Mouse (Mus musculus) mouse embryonic stem cell (cell line): ENCODE results near the gene Gabpb2.
"Not testable (repeated sequence)": the region's sequence is repeated elsewhere in the genome, so short reads cannot be mapped to it uniquely, and the experiment has no call there.

ENCODE experiments used
- in situ Hi-C, 2 experiments: fragments of 300-500 bp; cut with MboI; formaldehyde crosslinking; loops; 1 replicate in 1 of 2; 3 replicates in 1 of 2; pipeline ENCODE4 v1.14.3; 2019 to 2020; ENCODE audit warnings: low sequenced_read_pairs in 2 of 2, low pct_unique_long_range_greater_than_20kb in 1 of 2, mixed read lengths in 1 of 2; ENCODE audit not compliant: unreplicated experiment in 1 of 2

Gene Gabpb2

DNA sequence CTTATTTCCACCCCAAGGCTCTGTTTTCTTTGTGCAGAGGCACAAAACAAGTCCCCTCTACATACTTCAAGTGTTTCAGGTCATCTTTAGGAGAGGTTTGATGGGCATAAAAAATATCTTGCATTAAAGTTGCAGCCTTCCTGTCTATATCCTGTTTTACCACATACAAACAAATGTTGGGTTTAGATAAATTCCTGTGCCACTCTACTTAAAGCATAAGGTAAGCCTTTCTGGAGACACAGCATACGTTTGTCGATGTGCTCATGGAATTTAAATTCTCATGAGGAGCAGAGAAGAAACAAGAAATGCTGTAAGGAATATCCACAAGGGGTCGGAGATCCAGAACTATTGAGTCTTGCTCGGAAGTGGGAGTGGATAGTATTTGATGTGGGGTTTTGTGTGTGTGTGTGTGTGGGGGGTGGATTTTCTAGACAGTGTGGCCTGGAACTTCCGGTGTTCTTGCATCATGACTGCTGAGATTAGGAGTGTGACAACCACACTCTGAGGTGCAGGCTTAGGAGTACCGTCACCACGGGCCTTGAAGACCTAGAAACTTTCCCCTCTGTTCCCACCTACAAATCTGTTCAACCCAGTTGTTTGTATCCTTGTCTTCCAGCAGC is 82.2 kb downstream of the Gabpb2 start:
- in situ Hi-C loops, result no loop called here

DNA sequence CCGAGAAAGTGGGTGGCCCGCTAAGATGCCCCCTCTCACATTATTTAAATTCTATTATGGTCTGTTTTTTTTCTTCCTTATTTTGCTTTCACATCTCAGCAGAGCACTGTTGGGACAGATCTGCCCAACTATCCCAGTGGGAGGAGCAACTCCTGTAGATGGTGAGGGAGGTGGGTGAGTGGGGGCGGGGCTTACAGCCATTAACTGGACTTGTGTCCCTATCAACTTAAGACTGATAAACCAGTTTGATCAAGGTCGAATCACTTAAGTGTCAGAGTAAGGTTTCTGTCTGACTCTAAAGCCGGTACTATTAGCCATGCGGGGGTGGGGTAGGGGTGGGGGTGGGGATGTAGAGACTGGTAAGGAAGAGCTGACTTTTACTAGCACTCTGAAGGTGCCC is 82.7 kb downstream of the Gabpb2 start:
- in situ Hi-C loops, result no loop called here

DNA sequence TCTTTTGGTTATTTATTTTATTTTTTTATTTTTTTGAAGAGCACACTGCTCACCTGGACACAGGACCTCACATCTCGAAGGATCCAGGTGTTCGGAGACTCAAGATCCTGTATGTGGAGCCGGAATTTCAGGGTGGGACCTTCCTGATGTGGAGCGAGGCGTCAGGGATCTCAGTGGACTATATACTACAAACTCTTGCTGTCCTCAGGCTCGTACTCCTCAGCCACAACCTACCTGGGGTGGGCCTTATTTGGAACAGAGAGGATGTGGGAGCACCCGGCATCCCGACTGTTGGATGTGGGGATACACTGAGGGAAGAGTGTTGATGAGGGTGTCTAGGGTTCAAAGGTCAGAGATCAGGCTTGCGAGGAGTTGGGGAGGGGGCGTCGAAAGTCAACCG is 83.6 kb downstream of the Gabpb2 start:
- in situ Hi-C loops, result not testable (repeated sequence)

DNA sequence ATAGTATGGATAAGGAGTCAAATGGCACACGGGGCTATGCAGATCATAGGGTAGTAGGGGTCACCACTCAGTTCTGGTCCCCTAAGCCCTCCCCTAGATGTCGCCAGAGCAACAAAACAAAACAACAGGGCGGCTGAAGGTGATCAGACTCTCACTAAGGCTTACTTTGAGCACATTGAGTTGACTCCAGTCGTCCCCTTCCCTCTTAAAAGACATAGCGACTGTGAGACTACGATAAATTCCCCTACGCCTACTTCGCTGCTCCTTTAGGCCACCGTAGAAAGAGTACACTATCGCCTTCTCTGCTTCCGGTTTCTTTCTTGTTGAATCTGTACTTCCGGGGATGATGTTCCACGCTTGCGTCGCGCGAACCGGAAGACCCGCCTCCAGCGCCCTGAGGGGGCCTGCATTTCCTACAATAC is 84.0 kb downstream of the Gabpb2 start, which contains the start of the genes Scnm1 and Lysmd1:
TSS of gene Scnm1 (minus strand) at position 332 of the 422 bp plus-strand sequence.
TSS of gene Lysmd1 (plus strand) at position 409 of the 422 bp plus-strand sequence.
- in situ Hi-C loops, result no loop called here

DNA sequence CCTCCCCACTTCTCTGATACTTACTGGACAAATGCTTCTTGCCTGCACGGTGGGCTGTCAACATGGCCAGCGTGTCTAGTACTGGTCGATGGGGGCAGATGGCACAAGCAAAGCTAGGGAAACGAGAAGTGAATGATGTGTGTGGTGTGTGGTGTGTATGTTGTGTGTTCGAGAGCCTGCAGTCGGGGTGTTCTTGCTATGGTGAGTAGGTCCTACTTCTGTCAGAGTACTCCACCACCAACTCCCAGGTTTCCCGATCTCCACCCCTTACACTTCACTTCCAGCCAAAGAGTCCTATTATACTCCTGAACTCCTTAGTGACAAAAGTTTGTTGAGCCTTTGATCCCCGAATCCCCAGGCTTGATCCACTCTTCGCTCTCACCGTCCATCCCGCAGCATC is 84.5 kb downstream of the Gabpb2 start:
- in situ Hi-C loops, result no loop called here

DNA sequence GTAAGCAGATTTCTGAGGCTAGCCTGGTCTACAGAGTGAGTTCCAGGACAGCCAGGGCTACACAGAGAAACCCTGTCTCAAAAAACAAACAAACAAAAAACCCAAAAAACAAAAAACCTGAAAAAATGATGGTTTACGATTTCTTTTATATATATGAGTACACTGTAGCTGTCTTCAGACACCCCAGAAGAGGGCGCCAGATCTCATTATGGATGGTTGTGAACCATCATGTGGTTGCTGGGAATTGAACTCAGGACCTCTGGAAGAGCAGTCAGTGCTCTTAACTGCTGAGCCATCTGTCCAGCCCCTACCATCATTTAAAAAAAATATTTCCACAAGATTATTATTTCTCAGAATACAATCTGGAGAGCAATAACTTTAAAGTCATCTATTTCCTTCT is 85.3 kb downstream of the Gabpb2 start:
- in situ Hi-C loops, result not testable (repeated sequence)
